Mouse (Mus musculus) myocyte (in vitro differentiated cells): ENCODE measurements around the gene Apba3.

Experiments
- CEBPB ChIP-seq: IDR thresholded peaks from 2 replicates; pipeline ENCODE4 v1.6.1; 2011; ENCODE audit warnings: mild to moderate bottlenecking, moderate library complexity; ENCODE audit not compliant: poor library complexity, insufficient read depth, severe bottlenecking
- E2F4 ChIP-seq: IDR thresholded peaks from one replicate; pipeline ENCODE4 v1.6.1; 2011; ENCODE audit warnings: mild to moderate bottlenecking, control low read depth, moderate library complexity; ENCODE audit not compliant: insufficient read depth
- MYOG ChIP-seq, 3 experiments: IDR thresholded peaks; one replicate each; pipeline ENCODE4 v1.6.1; 2011; ENCODE audit warnings: control low read depth in 2 of 3, low read depth in 2 of 3, mild to moderate bottlenecking in 2 of 3; ENCODE audit not compliant: insufficient read length in 2 of 3, control insufficient read depth in 1 of 3, insufficient read depth in 1 of 3
- POLR2A ChIP-seq: IDR thresholded peaks from one replicate; pipeline ENCODE4 v1.6.1; 2011; ENCODE audit warnings: low read depth, mild to moderate bottlenecking, control low read depth, moderate library complexity; ENCODE audit not compliant: insufficient read length

GRCm38 (mm10) chr10:81261025-81261424 is 5.7 kb upstream of the Apba3 start:
- no peak for TF ChIP-seq E2F4
- no peak for TF ChIP-seq POLR2A
- no peak for TF ChIP-seq MYOG (IDR thresholded peaks at IDR 0.05; ENCODE audit: control insufficient read depth in 1 of 3, insufficient read depth in 1 of 3, insufficient read length in 2 of 3, low read depth in 2 of 3)
- no peak for TF ChIP-seq CEBPB
